Mouse (Mus musculus): ENCODE data around the gene Tma7. TPM values are rescaled to one million over a fixed set of nuclear protein-coding genes. Genes with fewer than 3 reads are reported as not detected.
A peak's percentile ranks its signal among the peaks of the same experiment; 100 is the strongest.

The Tma7 gene
- 495 and 585 TPM in 2 replicates for polyA plus RNA-seq (2015; fragmentation: Nextera tagmentation; extraction: Ambion mirVana)

DNA sequence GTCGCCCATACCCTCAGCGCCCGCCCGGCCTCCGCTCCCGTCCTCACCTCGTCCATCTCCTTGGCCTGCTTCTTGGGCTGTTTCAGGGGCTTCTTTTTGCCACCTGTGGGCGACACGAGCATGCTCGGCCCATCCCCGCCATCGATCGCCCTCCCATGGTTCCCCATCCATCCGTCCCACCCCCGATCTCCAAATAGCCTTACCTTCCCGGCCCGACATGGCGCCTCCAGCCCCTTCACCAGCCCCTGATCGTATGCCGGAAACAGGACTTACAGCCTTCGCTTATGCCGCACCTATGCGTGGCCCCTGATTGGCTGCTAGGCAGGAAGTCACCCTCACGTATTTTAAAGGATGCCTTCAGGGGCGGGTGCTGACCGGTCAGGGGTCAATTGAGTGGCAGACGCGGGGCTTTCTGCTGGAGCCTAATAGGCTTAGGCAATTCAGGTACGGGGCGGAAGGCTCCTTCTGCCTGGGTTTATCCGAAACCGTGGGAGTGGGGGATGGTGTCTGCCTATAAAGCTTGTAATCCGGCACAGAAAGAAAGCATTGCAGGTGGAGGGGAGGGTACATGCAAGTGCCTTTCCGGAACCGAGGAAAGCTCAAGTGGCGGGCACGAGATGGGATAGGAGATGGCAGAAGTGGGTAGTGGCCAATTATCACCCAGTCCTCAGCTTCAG, at the start of gene Tma7, which contains the start of gene Ccdc51:
Gene Tma7, minus strand, starts transcription at position 464 of the 677 bp plus-strand sequence.
Gene Ccdc51, plus strand, starts transcription at position 370 of the 677 bp plus-strand sequence.
- Histone ChIP-seq H3K27ac (ENCODE audit: low read length) (peak within 1 kb of the TSS; percentile 58), H3K4me1 (ENCODE audit: control insufficient read depth, insufficient read depth, low read length) (peaks cover 17% of the 10 kb centered on the region), H3K27me3 (ENCODE audit: control insufficient read depth, insufficient read depth, low read length) (no peaks in the 10 kb centered on the region), H3K9me3 (replicated peaks; ENCODE audit: control insufficient read depth, low read length) (no peaks in the 10 kb centered on the region), H3K36me3 (ENCODE audit: control insufficient read depth, insufficient read depth, low read length) (0 out of 2 replicates have a peak, but pooled peaks cover 7% of the 10 kb centered on the region), H3K9ac (ENCODE audit: low read length) (peak within 1 kb of the TSS; percentile 84), H3K4me3 (replicated peaks; ENCODE audit: low read length) (peak within 1 kb of the TSS; percentile 75), H3K4me2 (ENCODE audit: low read depth, low read length) (peak within 1 kb of the TSS; percentile 83)
- under 1% methylated on average over 37 of the region's 37 CpGs for WGBS
- peak; percentile 97 for ATAC-seq (ENCODE audit: insufficient read depth, low FRiP score)

DNA sequence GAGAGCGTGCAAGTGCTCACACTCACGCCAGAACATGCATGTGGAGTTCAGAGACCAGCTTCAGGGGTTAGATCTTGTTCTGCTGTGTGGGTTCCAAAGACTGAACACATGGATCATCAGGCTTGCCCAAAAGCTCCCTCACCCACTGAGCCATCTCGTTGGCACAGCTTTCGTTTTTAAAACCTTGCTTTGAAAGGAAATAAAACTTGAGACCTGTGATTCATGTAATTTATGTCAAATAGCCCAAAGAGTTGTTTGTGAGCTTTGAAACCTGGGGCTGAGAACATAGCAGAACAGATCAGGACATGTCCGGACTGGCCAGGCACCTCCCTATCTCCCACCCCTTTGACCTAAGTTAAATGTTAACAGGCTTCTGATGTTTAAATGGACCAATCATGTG, 47.7 kb upstream of the Tma7 start:
- no peaks in the 10 kb centered on the region for H3K4me1 ChIP-seq (ENCODE audit: control insufficient read depth, insufficient read depth, low read length)
- H3K4me2 ChIP-seq (ENCODE audit: low read depth, low read length), result no peak overlapping the region
- H3K4me3 ChIP-seq (replicated peaks; ENCODE audit: low read length), result no peak overlapping the region
- no peaks in the 10 kb centered on the region for H3K36me3 ChIP-seq (ENCODE audit: control insufficient read depth, insufficient read depth, low read length)
- no peak overlapping the region for H3K27ac ChIP-seq (ENCODE audit: low read length)
- no peak for ATAC-seq (ENCODE audit: insufficient read depth, low FRiP score)
- no peaks in the 10 kb centered on the region for H3K9me3 ChIP-seq (replicated peaks; ENCODE audit: control insufficient read depth, low read length)
- H3K9ac ChIP-seq (ENCODE audit: low read length), result no peak overlapping the region
- 88% methylated on average over 5 of the region's 5 CpGs for WGBS
- no peaks in the 10 kb centered on the region for H3K27me3 ChIP-seq (ENCODE audit: control insufficient read depth, insufficient read depth, low read length)

DNA sequence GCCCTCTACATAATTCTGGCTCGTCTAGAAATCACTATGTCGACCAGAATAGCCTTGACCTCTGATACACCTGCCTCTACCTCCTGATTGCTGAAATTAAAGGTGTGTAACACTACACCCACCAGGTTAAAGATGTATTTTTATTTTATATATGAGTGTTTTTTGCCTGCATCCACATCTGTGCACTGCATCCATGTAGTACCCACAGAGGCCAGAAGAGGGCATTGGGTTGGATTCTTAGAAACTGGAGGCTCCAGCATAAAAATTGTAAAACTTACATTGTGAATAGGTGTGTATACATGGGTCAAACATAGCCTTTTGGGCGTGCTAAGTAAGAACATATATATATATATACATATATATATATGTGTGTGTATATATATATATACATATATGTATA, 45.8 kb upstream of the Tma7 start:
- Histone ChIP-seq H3K27me3 (ENCODE audit: control insufficient read depth, insufficient read depth, low read length) (no peaks in the 10 kb centered on the region), H3K9me3 (replicated peaks; ENCODE audit: control insufficient read depth, low read length) (no peaks in the 10 kb centered on the region), H3K4me1 (ENCODE audit: control insufficient read depth, insufficient read depth, low read length) (no peaks in the 10 kb centered on the region), H3K4me3 (replicated peaks; ENCODE audit: low read length) (no peak overlapping the region), H3K9ac (ENCODE audit: low read length) (no peak overlapping the region), H3K27ac (ENCODE audit: low read length) (no peak overlapping the region), H3K36me3 (ENCODE audit: control insufficient read depth, insufficient read depth, low read length) (no peaks in the 10 kb centered on the region), H3K4me2 (ENCODE audit: low read depth, low read length) (no peak overlapping the region)
- 61% methylated on average over 3 of the region's 3 CpGs for WGBS
- ATAC-seq (ENCODE audit: insufficient read depth, low FRiP score), result no peak

DNA sequence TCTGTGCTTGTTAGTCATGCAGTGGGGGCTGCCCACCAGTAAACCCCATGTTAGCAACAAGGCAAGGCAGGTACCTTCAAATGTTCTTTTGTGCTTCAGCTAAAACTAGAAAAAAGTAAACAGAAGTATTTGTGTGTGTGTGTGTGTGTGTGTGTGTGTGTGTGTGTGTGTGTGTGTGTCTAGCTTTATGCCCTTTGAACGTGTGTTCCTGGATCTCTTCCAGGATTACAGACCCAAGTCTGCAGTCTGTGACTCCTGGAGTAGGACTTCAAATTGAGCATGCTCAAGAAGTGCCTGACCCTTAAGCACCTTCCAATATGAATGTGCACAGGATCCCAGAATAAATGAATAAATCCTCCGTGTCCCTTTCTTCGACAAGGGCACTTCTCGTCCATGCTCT, 44.7 kb upstream of the Tma7 start:
- Histone ChIP-seq H3K36me3 (ENCODE audit: control insufficient read depth, insufficient read depth, low read length) (no peaks in the 10 kb centered on the region), H3K4me2 (ENCODE audit: low read depth, low read length) (no peak overlapping the region), H3K27ac (ENCODE audit: low read length) (no peak overlapping the region), H3K9ac (ENCODE audit: low read length) (no peak overlapping the region), H3K9me3 (replicated peaks; ENCODE audit: control insufficient read depth, low read length) (no peaks in the 10 kb centered on the region), H3K4me1 (ENCODE audit: control insufficient read depth, insufficient read depth, low read length) (no peaks in the 10 kb centered on the region), H3K27me3 (ENCODE audit: control insufficient read depth, insufficient read depth, low read length) (no peaks in the 10 kb centered on the region), H3K4me3 (replicated peaks; ENCODE audit: low read length) (no peak overlapping the region)
- ATAC-seq (ENCODE audit: insufficient read depth, low FRiP score), result no peak
- WGBS, result 78% methylated on average over 4 of the region's 4 CpGs

DNA sequence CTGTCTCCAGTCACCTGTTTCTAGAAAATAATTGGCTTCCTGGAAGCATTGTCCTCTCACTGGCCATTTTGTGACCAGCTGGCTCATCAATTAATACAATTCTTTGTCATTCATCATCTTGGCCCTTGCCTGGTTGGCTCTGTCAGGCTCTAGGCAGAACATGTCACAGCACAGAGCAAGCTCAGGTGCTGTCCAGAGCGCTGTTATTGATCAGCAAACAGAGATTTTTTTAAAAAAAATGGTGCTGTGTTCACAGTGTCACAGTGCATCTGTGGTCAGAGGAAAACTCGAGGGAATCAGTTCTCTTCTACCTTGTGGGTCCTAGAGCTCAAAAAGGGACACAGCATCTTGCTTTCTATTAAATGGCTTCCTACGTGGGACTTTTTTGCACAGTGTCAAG, 43.1 kb upstream of the Tma7 start:
- no peak overlapping the region for H3K4me2 ChIP-seq (ENCODE audit: low read depth, low read length)
- no peak overlapping the region for H3K9ac ChIP-seq (ENCODE audit: low read length)
- H3K4me1 ChIP-seq (ENCODE audit: control insufficient read depth, insufficient read depth, low read length), result no peaks in the 10 kb centered on the region
- no peaks in the 10 kb centered on the region for H3K27me3 ChIP-seq (ENCODE audit: control insufficient read depth, insufficient read depth, low read length)
- no peaks in the 10 kb centered on the region for H3K9me3 ChIP-seq (replicated peaks; ENCODE audit: control insufficient read depth, low read length)
- H3K27ac ChIP-seq (ENCODE audit: low read length), result no peak overlapping the region
- no peak for ATAC-seq (ENCODE audit: insufficient read depth, low FRiP score)
- no peak overlapping the region for H3K4me3 ChIP-seq (replicated peaks; ENCODE audit: low read length)
- 55% methylated on average over 3 of the region's 3 CpGs for WGBS
- H3K36me3 ChIP-seq (ENCODE audit: control insufficient read depth, insufficient read depth, low read length), result no peaks in the 10 kb centered on the region

DNA sequence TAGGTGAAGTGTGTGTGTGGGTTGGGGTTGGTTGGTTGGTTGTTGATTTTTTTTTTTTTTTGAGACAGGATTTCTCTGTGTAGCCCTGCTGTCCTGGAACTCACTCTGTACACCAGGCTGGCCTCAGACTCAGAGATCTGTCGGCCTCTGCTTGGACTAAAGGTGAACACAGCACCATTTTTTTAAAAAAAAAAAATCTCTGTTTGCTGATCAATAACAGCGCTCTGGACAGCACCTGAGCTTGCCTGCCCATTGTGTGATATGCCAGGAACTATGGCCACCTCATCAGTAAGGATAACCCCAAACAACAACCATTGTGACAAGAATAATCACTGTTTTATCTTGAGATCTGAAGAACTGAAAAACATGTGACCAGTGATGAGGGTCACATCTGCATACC, 42.7 kb upstream of the Tma7 start:
- H3K4me1 ChIP-seq (ENCODE audit: control insufficient read depth, insufficient read depth, low read length), result no peaks in the 10 kb centered on the region
- 58% methylated on average over 2 of the region's 2 CpGs for WGBS
- no peak overlapping the region for H3K4me3 ChIP-seq (replicated peaks; ENCODE audit: low read length)
- H3K36me3 ChIP-seq (ENCODE audit: control insufficient read depth, insufficient read depth, low read length), result no peaks in the 10 kb centered on the region
- no peaks in the 10 kb centered on the region for H3K9me3 ChIP-seq (replicated peaks; ENCODE audit: control insufficient read depth, low read length)
- no peaks in the 10 kb centered on the region for H3K27me3 ChIP-seq (ENCODE audit: control insufficient read depth, insufficient read depth, low read length)
- no peak for ATAC-seq (ENCODE audit: insufficient read depth, low FRiP score)
- no peak overlapping the region for H3K4me2 ChIP-seq (ENCODE audit: low read depth, low read length)
- H3K27ac ChIP-seq (ENCODE audit: low read length), result no peak overlapping the region
- H3K9ac ChIP-seq (ENCODE audit: low read length), result no peak overlapping the region

DNA sequence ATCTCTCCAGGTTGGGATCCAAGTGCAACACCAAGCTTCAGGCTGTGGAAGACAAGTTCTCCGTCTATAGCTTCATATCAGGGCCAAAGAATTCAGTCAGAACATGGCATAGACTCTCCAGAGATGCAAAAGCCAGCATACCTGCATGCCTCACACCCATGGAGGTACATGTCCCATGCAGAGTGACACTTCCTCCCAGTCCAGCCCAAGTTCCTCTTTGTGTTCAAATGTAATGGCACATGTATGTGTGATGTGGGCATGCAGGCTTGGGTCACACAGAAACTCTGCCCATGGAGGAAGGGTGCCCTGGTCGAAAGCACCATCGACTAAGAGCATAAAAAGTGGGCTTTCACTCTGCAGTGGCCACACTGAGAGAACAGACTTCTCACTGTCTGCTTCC, 41.8 kb upstream of the Tma7 start:
- ATAC-seq (ENCODE audit: insufficient read depth, low FRiP score), result no peak
- WGBS, result 80% methylated on average over 3 of the region's 3 CpGs
- no peak overlapping the region for H3K9ac ChIP-seq (ENCODE audit: low read length)

DNA sequence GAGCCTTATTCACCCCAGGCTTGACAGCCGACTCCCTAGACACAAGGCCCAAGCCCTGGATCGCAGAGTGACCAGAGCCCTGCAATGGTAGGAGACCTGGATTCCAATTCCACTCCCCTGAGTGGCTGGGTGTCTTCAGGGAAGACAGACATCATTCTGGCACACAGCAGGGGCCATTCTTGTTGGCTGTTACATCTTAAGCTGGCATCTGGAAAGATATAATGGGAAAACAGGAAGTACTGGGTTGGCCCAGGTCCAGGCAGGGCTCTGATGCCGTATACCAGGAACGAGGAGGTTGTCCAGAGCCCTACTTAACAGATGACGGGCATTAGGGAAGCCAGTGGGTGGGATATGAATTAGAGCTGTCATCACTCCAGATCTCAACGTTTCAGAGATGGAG, 40.9 kb upstream of the Tma7 start:
- H3K27me3 ChIP-seq (ENCODE audit: control insufficient read depth, insufficient read depth, low read length), result no peaks in the 10 kb centered on the region
- H3K27ac ChIP-seq (ENCODE audit: low read length), result no peak overlapping the region
- WGBS, result 40% methylated on average over 6 of the region's 6 CpGs
- no peaks in the 10 kb centered on the region for H3K9me3 ChIP-seq (replicated peaks; ENCODE audit: control insufficient read depth, low read length)
- H3K4me1 ChIP-seq (ENCODE audit: control insufficient read depth, insufficient read depth, low read length), result no peaks in the 10 kb centered on the region
- no peak for ATAC-seq (ENCODE audit: insufficient read depth, low FRiP score)
- no peak overlapping the region for H3K9ac ChIP-seq (ENCODE audit: low read length)
- H3K36me3 ChIP-seq (ENCODE audit: control insufficient read depth, insufficient read depth, low read length), result no peaks in the 10 kb centered on the region
- H3K4me3 ChIP-seq (replicated peaks; ENCODE audit: low read length), result no peak overlapping the region
- H3K4me2 ChIP-seq (ENCODE audit: low read depth, low read length), result no peak overlapping the region

More for the DNA sequence above, 41.8 kb upstream of the Tma7 start:
- Histone ChIP-seq H3K4me2 (ENCODE audit: low read depth, low read length) (no peak overlapping the region), H3K4me1 (ENCODE audit: control insufficient read depth, insufficient read depth, low read length) (no peaks in the 10 kb centered on the region), H3K27me3 (ENCODE audit: control insufficient read depth, insufficient read depth, low read length) (no peaks in the 10 kb centered on the region), H3K4me3 (replicated peaks; ENCODE audit: low read length) (no peak overlapping the region), H3K27ac (ENCODE audit: low read length) (no peak overlapping the region), H3K36me3 (ENCODE audit: control insufficient read depth, insufficient read depth, low read length) (no peaks in the 10 kb centered on the region), H3K9me3 (replicated peaks; ENCODE audit: control insufficient read depth, low read length) (no peaks in the 10 kb centered on the region)

DNA sequence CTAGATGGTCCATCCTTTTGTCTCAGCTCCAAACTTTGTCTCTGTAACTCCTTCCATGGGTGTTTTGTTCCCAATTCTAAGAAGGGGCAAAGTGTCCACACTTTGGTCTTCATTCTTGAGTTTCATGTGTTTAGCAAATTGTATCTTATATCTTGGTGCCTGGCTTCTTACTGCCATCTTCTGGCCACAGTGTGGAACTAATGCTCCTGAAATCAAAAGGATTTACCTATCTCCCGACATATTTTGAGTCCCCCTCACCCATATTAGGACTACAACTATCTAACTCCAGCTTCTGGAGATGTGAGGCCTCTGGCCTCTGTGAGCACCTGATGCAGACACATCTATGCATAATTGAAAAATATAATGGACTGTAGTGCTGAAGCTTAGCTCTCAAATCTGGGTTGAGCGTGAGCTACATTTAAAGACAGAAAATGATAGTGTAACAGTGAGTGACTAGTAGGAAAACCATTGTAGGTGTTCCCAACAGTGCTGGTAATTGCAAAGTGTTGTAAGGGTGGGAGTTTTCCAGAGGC, 40.2 kb upstream of the Tma7 start:
- H3K4me1 ChIP-seq (ENCODE audit: control insufficient read depth, insufficient read depth, low read length), result no peaks in the 10 kb centered on the region
- no peak overlapping the region for H3K9ac ChIP-seq (ENCODE audit: low read length)
- H3K4me3 ChIP-seq (replicated peaks; ENCODE audit: low read length), result no peak overlapping the region
- 39% methylated on average over 2 of the region's 2 CpGs for WGBS
- no peak overlapping the region for H3K27ac ChIP-seq (ENCODE audit: low read length)
- no peaks in the 10 kb centered on the region for H3K27me3 ChIP-seq (ENCODE audit: control insufficient read depth, insufficient read depth, low read length)
- ATAC-seq (ENCODE audit: insufficient read depth, low FRiP score), result no peak
- no peaks in the 10 kb centered on the region for H3K9me3 ChIP-seq (replicated peaks; ENCODE audit: control insufficient read depth, low read length)
- no peak overlapping the region for H3K4me2 ChIP-seq (ENCODE audit: low read depth, low read length)
- H3K36me3 ChIP-seq (ENCODE audit: control insufficient read depth, insufficient read depth, low read length), result 0 out of 2 replicates have a peak, but pooled peaks cover 4% of the 10 kb centered on the region
